Mouse (Mus musculus): ENCODE measurements at regions not wholly inside any gene's neighbourhood (a gene's known extent, or its start where the extent isn't known, plus 50 kb on each side); places are given as distances from the start of the nearest gene placed in this dataset.
"Not testable (repeated sequence)": the region's sequence is repeated elsewhere in the genome, so short reads cannot be mapped to it uniquely, and the experiment has no call there.

- H3K4me1 ChIP-seq (replicated peaks; ENCODE audit: control insufficient read depth, insufficient read depth, low read length) = no peaks in the 10 kb centered on the region
- no peak for ATAC-seq (replicated peaks; ENCODE audit: low FRiP score)
- no peaks in the 10 kb centered on the region for H3K27me3 ChIP-seq (replicated peaks; ENCODE audit: control insufficient read depth, insufficient read depth, low read length)
- no peaks in the 10 kb centered on the region for H3K36me3 ChIP-seq (ENCODE audit: control insufficient read depth, insufficient read depth, low read length)
- no peak overlapping the region for H3K27ac ChIP-seq (ENCODE audit: low read depth, low read length)
- WGBS = 96% methylated on average over 2 of the region's 2 CpGs
- H3K4me3 ChIP-seq (ENCODE audit: low read depth, low read length) = no peak overlapping the region
- no peak overlapping the region for H3K9ac ChIP-seq (ENCODE audit: low read depth, low read length)
- no peaks in the 10 kb centered on the region for H3K9me3 ChIP-seq (ENCODE audit: control insufficient read depth, low read length)
- DNase-seq (ENCODE audit: low spot score) = no peak
- no peak overlapping the region for H3K4me2 ChIP-seq
Observed at GRCm38 (mm10) chr3:22285904-22286303, 209.5 kb downstream of the Tbl1xr1 start.

DNA sequence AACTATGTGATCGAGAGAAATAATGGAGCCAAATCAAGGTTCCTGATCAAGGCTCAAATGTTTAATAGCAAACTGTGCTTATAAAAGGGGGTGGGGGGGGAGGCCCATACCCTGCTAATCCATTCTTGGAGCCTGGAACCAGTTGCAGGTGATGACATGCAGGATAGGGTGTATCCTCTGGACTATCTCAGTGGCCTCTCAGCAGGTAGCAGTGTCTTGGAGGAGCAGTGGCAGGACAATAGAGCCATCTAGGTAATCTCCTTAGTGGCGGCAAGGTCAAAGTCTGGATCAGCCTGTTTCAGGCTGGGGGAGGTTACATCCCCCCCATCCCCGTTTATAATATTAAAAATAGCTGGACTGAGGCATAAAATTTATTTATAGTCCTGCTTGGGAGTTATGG is 217.0 kb downstream of the Tbl1xr1 start:
- Histone ChIP-seq H3K27me3 (replicated peaks; ENCODE audit: control insufficient read depth, insufficient read depth, low read length) (no peaks in the 10 kb centered on the region), H3K4me2 (no peak overlapping the region), H3K9ac (ENCODE audit: low read depth, low read length) (no peak overlapping the region), H3K4me3 (ENCODE audit: low read depth, low read length) (no peak overlapping the region), H3K9me3 (ENCODE audit: control insufficient read depth, low read length) (no peaks in the 10 kb centered on the region), H3K4me1 (replicated peaks; ENCODE audit: control insufficient read depth, insufficient read depth, low read length) (no peaks in the 10 kb centered on the region), H3K27ac (ENCODE audit: low read depth, low read length) (no peak overlapping the region), H3K36me3 (ENCODE audit: control insufficient read depth, insufficient read depth, low read length) (no peaks in the 10 kb centered on the region)
- ATAC-seq (replicated peaks; ENCODE audit: low FRiP score) = no peak
- WGBS = 67% methylated on average over 3 of the region's 3 CpGs
- no peak for DNase-seq (ENCODE audit: low spot score)

DNA sequence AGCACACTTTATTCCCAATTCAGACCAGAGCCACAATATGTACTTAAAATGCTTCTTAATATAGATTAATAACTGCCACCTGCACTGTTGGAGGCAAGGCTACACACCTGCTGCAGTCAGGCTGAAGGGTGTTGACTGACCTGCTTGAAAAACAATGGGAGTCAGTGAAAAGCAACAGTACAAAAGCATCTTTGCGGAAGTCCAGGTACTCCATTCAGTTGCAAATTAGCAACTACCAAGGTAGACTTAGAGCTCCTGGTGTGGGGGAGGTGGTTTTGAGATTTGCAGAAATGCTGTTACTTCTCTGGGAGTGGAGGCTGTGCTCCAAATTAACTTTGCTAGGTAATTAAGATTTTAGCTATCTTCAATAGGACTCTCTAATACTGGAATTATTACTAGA is 217.6 kb downstream of the Tbl1xr1 start:
- DNase-seq (ENCODE audit: low spot score); H3K9ac ChIP-seq (ENCODE audit: low read depth, low read length); ATAC-seq (replicated peaks; ENCODE audit: low FRiP score); H3K9me3 ChIP-seq (ENCODE audit: control insufficient read depth, low read length); H3K36me3 ChIP-seq (ENCODE audit: control insufficient read depth, insufficient read depth, low read length); H3K4me1 ChIP-seq (replicated peaks; ENCODE audit: control insufficient read depth, insufficient read depth, low read length); H3K27me3 ChIP-seq (replicated peaks; ENCODE audit: control insufficient read depth, insufficient read depth, low read length); H3K4me3 ChIP-seq (ENCODE audit: low read depth, low read length); H3K27ac ChIP-seq (ENCODE audit: low read depth, low read length); H3K4me2 ChIP-seq: not testable (repeated sequence)
- 86% methylated on average over 1 of the region's 1 CpGs for WGBS

DNA sequence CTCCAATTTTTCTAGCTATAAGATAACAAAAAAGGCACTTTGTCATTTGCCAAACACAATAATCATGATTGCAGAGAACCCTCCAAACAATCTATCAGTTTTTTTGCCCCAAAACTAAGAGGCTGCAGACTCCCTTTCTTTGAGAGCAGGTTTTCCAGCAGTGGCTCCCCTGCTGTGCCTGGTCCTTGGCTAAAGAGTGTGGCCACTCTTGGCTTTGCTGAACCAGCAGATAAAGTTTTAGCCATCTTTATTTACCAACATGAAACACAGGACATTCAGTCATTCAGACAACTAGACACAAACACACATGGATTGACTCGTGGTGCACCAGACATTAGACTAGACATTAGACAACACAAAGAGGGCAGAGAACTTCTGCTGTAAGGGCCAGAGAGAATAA is 220.5 kb downstream of the Tbl1xr1 start:
- 79% methylated on average over 1 of the region's 1 CpGs for WGBS
- not testable (repeated sequence) for ATAC-seq (replicated peaks; ENCODE audit: low FRiP score); H3K9me3 ChIP-seq (ENCODE audit: control insufficient read depth, low read length); DNase-seq (ENCODE audit: low spot score); H3K36me3 ChIP-seq (ENCODE audit: control insufficient read depth, insufficient read depth, low read length); H3K9ac ChIP-seq (ENCODE audit: low read depth, low read length); H3K27me3 ChIP-seq (replicated peaks; ENCODE audit: control insufficient read depth, insufficient read depth, low read length); H3K4me3 ChIP-seq (ENCODE audit: low read depth, low read length); H3K4me2 ChIP-seq; H3K4me1 ChIP-seq (replicated peaks; ENCODE audit: control insufficient read depth, insufficient read depth, low read length); H3K27ac ChIP-seq (ENCODE audit: low read depth, low read length)

DNA sequence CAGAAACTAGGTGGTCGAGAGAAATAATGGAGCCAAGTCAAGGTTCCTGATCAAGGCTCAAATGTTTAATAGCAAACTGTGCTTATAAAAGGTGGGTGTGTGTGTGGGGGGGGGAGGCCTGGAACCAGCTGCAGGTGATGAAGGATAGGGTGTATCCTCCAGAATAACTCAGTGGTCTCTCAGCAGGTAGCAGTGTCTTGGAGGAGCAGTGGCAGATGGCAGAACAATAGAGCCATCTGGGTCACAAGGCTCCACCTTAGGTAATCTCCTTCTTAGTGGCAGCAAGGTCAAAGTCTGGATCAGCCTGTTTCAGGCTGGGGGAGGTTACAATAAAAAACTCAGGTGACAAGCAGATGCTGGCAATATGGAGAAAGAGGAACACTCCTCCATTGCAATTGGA is 221.4 kb downstream of the Tbl1xr1 start:
- not testable (repeated sequence) for H3K9me3 ChIP-seq (ENCODE audit: control insufficient read depth, low read length); DNase-seq (ENCODE audit: low spot score); H3K9ac ChIP-seq (ENCODE audit: low read depth, low read length); H3K4me3 ChIP-seq (ENCODE audit: low read depth, low read length); ATAC-seq (replicated peaks; ENCODE audit: low FRiP score); H3K36me3 ChIP-seq (ENCODE audit: control insufficient read depth, insufficient read depth, low read length); H3K4me1 ChIP-seq (replicated peaks; ENCODE audit: control insufficient read depth, insufficient read depth, low read length); H3K27me3 ChIP-seq (replicated peaks; ENCODE audit: control insufficient read depth, insufficient read depth, low read length); H3K27ac ChIP-seq (ENCODE audit: low read depth, low read length); H3K4me2 ChIP-seq
- WGBS = 74% methylated on average over 1 of the region's 1 CpGs

GRCm38 (mm10) chr3:22300553-22300952 is 224.1 kb downstream of the Tbl1xr1 start:
- no peaks in the 10 kb centered on the region for H3K9me3 ChIP-seq (ENCODE audit: control insufficient read depth, low read length)
- DNase-seq (ENCODE audit: low spot score) (no peak), ATAC-seq (replicated peaks; ENCODE audit: low FRiP score) (no peak)
- 80% methylated on average over 5 of the region's 5 CpGs for WGBS
- H3K4me2 ChIP-seq = no peak overlapping the region
- no peak overlapping the region for H3K9ac ChIP-seq (ENCODE audit: low read depth, low read length)
- H3K36me3 ChIP-seq (ENCODE audit: control insufficient read depth, insufficient read depth, low read length) = no peaks in the 10 kb centered on the region
- H3K4me3 ChIP-seq (ENCODE audit: low read depth, low read length) = no peak overlapping the region
- H3K4me1 ChIP-seq (replicated peaks; ENCODE audit: control insufficient read depth, insufficient read depth, low read length) = no peaks in the 10 kb centered on the region
- H3K27ac ChIP-seq (ENCODE audit: low read depth, low read length) = no peak overlapping the region
- H3K27me3 ChIP-seq (replicated peaks; ENCODE audit: control insufficient read depth, insufficient read depth, low read length) = no peaks in the 10 kb centered on the region

DNA sequence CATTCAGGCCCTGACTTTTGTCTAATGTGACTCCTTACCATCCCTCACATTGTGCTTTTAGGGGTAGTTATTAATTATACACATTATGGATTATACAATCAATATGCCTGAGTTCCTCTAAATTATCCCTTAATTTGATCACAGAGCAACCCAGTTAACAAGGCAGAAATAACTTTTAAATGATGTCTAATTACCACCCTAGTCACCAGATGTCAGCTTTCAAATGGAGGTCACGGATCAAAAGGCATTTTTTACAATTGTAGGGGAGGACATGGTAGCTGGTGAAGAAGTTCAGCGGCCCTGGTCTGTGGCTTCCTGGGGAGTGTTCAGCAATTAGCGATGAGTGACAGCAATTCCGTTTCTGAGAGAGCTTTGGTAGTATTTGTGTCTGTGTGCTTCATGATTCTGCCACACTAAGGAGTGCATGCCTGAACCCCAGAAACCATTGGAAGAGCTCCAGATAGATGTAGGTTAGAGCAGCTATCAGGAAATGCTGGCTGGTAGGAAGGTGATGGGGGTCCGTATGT is 225.6 kb downstream of the Tbl1xr1 start:
- H3K27me3 ChIP-seq (replicated peaks; ENCODE audit: control insufficient read depth, insufficient read depth, low read length) = no peaks in the 10 kb centered on the region
- H3K9me3 ChIP-seq (ENCODE audit: control insufficient read depth, low read length) = no peaks in the 10 kb centered on the region
- H3K36me3 ChIP-seq (ENCODE audit: control insufficient read depth, insufficient read depth, low read length) = no peaks in the 10 kb centered on the region
- 59% methylated on average over 5 of the region's 5 CpGs for WGBS
- H3K4me1 ChIP-seq (replicated peaks; ENCODE audit: control insufficient read depth, insufficient read depth, low read length) = no peaks in the 10 kb centered on the region
- no peak for DNase-seq (ENCODE audit: low spot score)
- no peak overlapping the region for H3K9ac ChIP-seq (ENCODE audit: low read depth, low read length)
- no peak overlapping the region for H3K27ac ChIP-seq (ENCODE audit: low read depth, low read length)
- no peak for ATAC-seq (replicated peaks; ENCODE audit: low FRiP score)
- H3K4me3 ChIP-seq (ENCODE audit: low read depth, low read length) = no peak overlapping the region
- H3K4me2 ChIP-seq = no peak overlapping the region

- Histone ChIP-seq H3K4me1 (replicated peaks; ENCODE audit: control insufficient read depth, insufficient read depth, low read length) (no peaks in the 10 kb centered on the region), H3K4me3 (ENCODE audit: low read depth, low read length) (no peak overlapping the region), H3K27ac (ENCODE audit: low read depth, low read length) (no peak overlapping the region), H3K9ac (ENCODE audit: low read depth, low read length) (no peak overlapping the region), H3K4me2 (no peak overlapping the region), H3K36me3 (ENCODE audit: control insufficient read depth, insufficient read depth, low read length) (no peaks in the 10 kb centered on the region), H3K27me3 (replicated peaks; ENCODE audit: control insufficient read depth, insufficient read depth, low read length) (no peaks in the 10 kb centered on the region), H3K9me3 (ENCODE audit: control insufficient read depth, low read length) (no peaks in the 10 kb centered on the region)
- DNase-seq (ENCODE audit: low spot score) = no peak
- WGBS = 74% methylated on average over 1 of the region's 1 CpGs
- no peak for ATAC-seq (replicated peaks; ENCODE audit: low FRiP score)
Observed at GRCm38 (mm10) chr3:22304145-22304544, 227.7 kb downstream of the Tbl1xr1 start.

- Histone ChIP-seq H3K4me3 (ENCODE audit: low read depth, low read length) (no peak overlapping the region), H3K9ac (ENCODE audit: low read depth, low read length) (no peak overlapping the region), H3K4me2 (no peak overlapping the region), H3K36me3 (ENCODE audit: control insufficient read depth, insufficient read depth, low read length) (no peaks in the 10 kb centered on the region), H3K27me3 (replicated peaks; ENCODE audit: control insufficient read depth, insufficient read depth, low read length) (no peaks in the 10 kb centered on the region), H3K9me3 (ENCODE audit: control insufficient read depth, low read length) (no peaks in the 10 kb centered on the region), H3K27ac (ENCODE audit: low read depth, low read length) (no peak overlapping the region), H3K4me1 (replicated peaks; ENCODE audit: control insufficient read depth, insufficient read depth, low read length) (no peaks in the 10 kb centered on the region)
- DNase-seq (ENCODE audit: low spot score) (no peak), ATAC-seq (replicated peaks; ENCODE audit: low FRiP score) (no peak)
- WGBS = 62% methylated on average over 4 of the region's 4 CpGs
Observed at GRCm38 (mm10) chr3:22306624-22307023, 230.2 kb downstream of the Tbl1xr1 start.

All from liver, embryonic 11.5 days (tissue).